Mouse (Mus musculus): ENCODE measurements at regions not wholly inside any gene's neighbourhood (a gene's known extent, or its start where the extent isn't known, plus 50 kb on each side); places are given as distances from the start of the nearest gene placed in this dataset.

DNA sequence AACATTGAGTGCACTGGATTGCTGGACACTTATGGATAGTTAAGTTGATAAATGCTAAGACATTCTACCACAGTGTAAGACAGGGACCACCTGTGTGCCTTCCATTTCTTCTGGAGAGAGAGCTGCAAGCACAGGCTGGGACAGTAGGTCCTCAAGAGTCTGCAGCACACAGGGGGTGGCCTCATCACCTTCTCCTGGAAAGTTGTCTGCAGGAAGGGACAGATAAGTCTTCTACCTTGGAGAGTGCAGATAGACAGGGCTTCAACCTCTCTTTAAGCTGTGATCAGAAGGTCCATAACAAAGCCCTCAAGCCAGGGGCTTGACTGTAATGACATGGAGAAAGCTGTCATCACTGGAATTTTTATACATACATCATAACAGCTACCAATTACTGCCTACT lies 140.5 kb upstream of the Jun start:
- dilution Hi-C loops (cut with MboI; ENCODE audit: extremely low pct_ligation_motif_present, extremely low pct_unique_long_range_greater_than_20kb, low sequenced_read_pairs): no loop called here
- H3K4me1 ChIP-seq (ENCODE audit: control insufficient read depth in 1 of 2, insufficient read depth in 2 of 2): peaks cover 6 to 55% of the 10 kb centered on the region in 2 experiments

GRCm38 (mm10) chr4:95193028-95193427 lies 141.0 kb upstream of the Jun start:
- H3K9ac ChIP-seq (ENCODE audit: insufficient read depth, low read depth): peak overlapping the region; percentile 10; the same call in 1 of the 2 replicates
- no peaks in the 10 kb centered on the region for H3K27me3 ChIP-seq (replicated peaks)
- no peak overlapping the region for H3K27ac ChIP-seq (ENCODE audit: insufficient read depth, low read depth)
- H3K4me1 ChIP-seq (ENCODE audit: control insufficient read depth in 1 of 2, insufficient read depth in 2 of 2): peaks cover 6 to 52% of the 10 kb centered on the region in 2 experiments
- in situ Hi-C loops (cut with MboI; ENCODE audit: low pct_ligation_motif_present, low pct_unique_long_range_greater_than_20kb, low sequenced_read_pairs) (no loop called here), dilution Hi-C loops (cut with MboI; ENCODE audit: extremely low pct_ligation_motif_present, extremely low pct_unique_long_range_greater_than_20kb, low sequenced_read_pairs) (no loop called here)
- no peaks in the 10 kb centered on the region for H3K79me2 ChIP-seq (replicated peaks; ENCODE audit: control insufficient read depth, extremely low read depth, insufficient read depth, poor library complexity, severe bottlenecking)
- H3K4me3 ChIP-seq (replicated peaks in 1 of 3; ENCODE audit: low read depth in 2 of 3, low read length in 2 of 3, poor library complexity in 1 of 3): peak overlapping the region in 1 of 3 experiments; percentile 25
- H3K9me3 ChIP-seq (replicated peaks; ENCODE audit: low read length): no peaks in the 10 kb centered on the region
- DNase-seq (ENCODE audit: extremely low read depth): peak; percentile 71
- H3K36me3 ChIP-seq (replicated peaks in 1 of 2; ENCODE audit: control insufficient read depth in 1 of 2, insufficient read depth in 1 of 2, low read length in 1 of 2): no peaks in the 10 kb centered on the region
- TF ChIP-seq POLR2A (IDR thresholded peaks at IDR 0.05; ENCODE audit: low read depth, low read length) (peak; percentile 50), IRF4 (IDR thresholded peaks at IDR 0.05; ENCODE audit: low read depth, low read length) (peak; percentile 32), HCFC1 (IDR thresholded peaks at IDR 0.05; ENCODE audit: low read depth, low read length) (peak; percentile 34), ZNF384 (IDR thresholded peaks at IDR 0.05; ENCODE audit: low read depth, low read length) (no peak), USF1 (IDR thresholded peaks at IDR 0.05; ENCODE audit: low read depth, low read length) (no peak), EP300 (IDR thresholded peaks at IDR 0.05; ENCODE audit: low read length) (peak; percentile 65; the same call in 1 of the 2 replicates), MAZ (IDR thresholded peaks at IDR 0.05; ENCODE audit: low read depth, low read length) (no peak), USF2 (conservative IDR thresholded peaks at IDR 0.05; ENCODE audit: low read depth, low read length) (no peak), TBP (conservative IDR thresholded peaks at IDR 0.05; ENCODE audit: low read depth, low read length) (0 out of 2 replicates have a peak, but pooled peaks have one; percentile 17), TCF12 (IDR thresholded peaks at IDR 0.05; ENCODE audit: low read depth, low read length) (peak; percentile 12; the same call in 1 of the 2 replicates), ELF1 (IDR thresholded peaks at IDR 0.05; ENCODE audit: low read depth, low read length) (peak; percentile 85), NELFE (IDR thresholded peaks at IDR 0.05; ENCODE audit: low read depth, low read length) (peak; percentile 44; the same call in 1 of the 2 replicates), NRF1 (IDR thresholded peaks at IDR 0.05; ENCODE audit: low read depth, low read length) (no peak), BHLHE40 (IDR thresholded peaks at IDR 0.05; ENCODE audit: low read depth, low read length) (peak; percentile 77)
- H3K4me2 ChIP-seq (ENCODE audit: insufficient read depth, low read depth, poor library complexity, severe bottlenecking): no peak overlapping the region

More for the DNA sequence above, 140.5 kb upstream of the Jun start:
- H3K36me3 ChIP-seq (replicated peaks in 1 of 2; ENCODE audit: control insufficient read depth in 1 of 2, insufficient read depth in 1 of 2, low read length in 1 of 2): no peaks in the 10 kb centered on the region
- H3K27me3 ChIP-seq (replicated peaks): no peaks in the 10 kb centered on the region
- H3K27ac ChIP-seq (ENCODE audit: insufficient read depth, low read depth): no peak overlapping the region
- TF ChIP-seq USF2 (conservative IDR thresholded peaks at IDR 0.05; ENCODE audit: low read depth, low read length) (no peak), TCF12 (IDR thresholded peaks at IDR 0.05; ENCODE audit: low read depth, low read length) (no peak), UBTF (IDR thresholded peaks at IDR 0.05; ENCODE audit: low read depth, low read length) (no peak), RCOR1 (conservative IDR thresholded peaks at IDR 0.05; ENCODE audit: low read depth, low read length) (no peak), E2F4 (IDR thresholded peaks at IDR 0.05; ENCODE audit: insufficient replicate concordance, low read depth, low read length) (no peak), USF1 (IDR thresholded peaks at IDR 0.05; ENCODE audit: low read depth, low read length) (no peak), HCFC1 (IDR thresholded peaks at IDR 0.05; ENCODE audit: low read depth, low read length) (no peak), GABPA (IDR thresholded peaks at IDR 0.05; ENCODE audit: insufficient replicate concordance, low read depth, low read length) (no peak), MAX (IDR thresholded peaks at IDR 0.05; ENCODE audit: low read length) (no peak), PAX5 (IDR thresholded peaks at IDR 0.05; ENCODE audit: low read length) (no peak), MYC (IDR thresholded peaks at IDR 0.05; ENCODE audit: low read depth, low read length) (no peak), TBP (conservative IDR thresholded peaks at IDR 0.05; ENCODE audit: low read depth, low read length) (no peak), ZMIZ1 (IDR thresholded peaks at IDR 0.05; ENCODE audit: low read depth, low read length) (no peak), JUN (IDR thresholded peaks at IDR 0.05; ENCODE audit: insufficient read depth, low read depth, low read length) (no peak)
- no peak overlapping the region for H3K4me3 ChIP-seq (replicated peaks in 1 of 3; ENCODE audit: low read depth in 2 of 3, low read length in 2 of 3, poor library complexity in 1 of 3)
- no peaks in the 10 kb centered on the region for H3K9me3 ChIP-seq (replicated peaks; ENCODE audit: low read length)
- no peak overlapping the region for H3K9ac ChIP-seq (ENCODE audit: insufficient read depth, low read depth)
- no peaks in the 10 kb centered on the region for H3K79me2 ChIP-seq (replicated peaks; ENCODE audit: control insufficient read depth, extremely low read depth, insufficient read depth, poor library complexity, severe bottlenecking)
- in situ Hi-C loops (cut with MboI; ENCODE audit: low pct_ligation_motif_present, low pct_unique_long_range_greater_than_20kb, low sequenced_read_pairs): no loop called here
- DNase-seq (ENCODE audit: extremely low read depth): no peak
- H3K4me2 ChIP-seq (ENCODE audit: insufficient read depth, low read depth, poor library complexity, severe bottlenecking): no peak overlapping the region
